Mouse (Mus musculus) erythroblast, embryonic 14.5 days (primary cell): Measurements from ENCODE around the gene Ostf1.

ENCODE experiments used
- GATA1 ChIP-seq: IDR thresholded peaks from 2 replicates; pipeline ENCODE4 v1.6.1; 2012; ENCODE audit warnings: low read length, inconsistent platforms, mixed read lengths
- TAL1 ChIP-seq: IDR thresholded peaks from 3 replicates; pipeline ENCODE4 v1.6.1; 2012; ENCODE audit warnings: low read length, inconsistent platforms, mixed read lengths

- TF ChIP-seq GATA1 (no peak), TAL1 (no peak)
Measured at GRCm38 (mm10) chr19:18567501-18567900, 64.1 kb downstream of the Ostf1 start.
